In the genomic region with DNA sequence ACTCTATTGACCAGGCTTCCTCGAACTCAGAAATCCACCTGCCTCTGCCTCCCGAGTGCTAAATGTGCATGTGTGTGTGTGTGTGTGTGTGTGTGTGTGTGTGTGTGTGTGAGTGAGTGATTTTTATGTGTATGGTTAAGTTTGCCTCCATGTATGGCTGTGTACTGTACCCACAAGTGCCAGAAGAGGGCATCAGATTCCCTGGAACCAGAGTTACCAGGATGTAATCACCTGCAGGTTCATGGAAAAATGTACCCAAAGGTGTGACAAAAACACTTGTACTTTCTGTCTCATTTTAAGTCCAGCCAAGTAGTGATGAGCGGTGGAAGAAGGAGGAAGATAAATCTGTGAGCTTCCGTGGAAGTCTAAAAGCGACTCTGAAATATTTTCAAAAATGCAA, we compare ENCODE assay signal across 23 mouse cellular contexts.
DNase-seq lines count a peak whose midpoint lies in the region; ATAC-seq and TF ChIP-seq lines count a peak whose summit lies in the region.
"Had no signal": no experiment of that assay in that cellular context is flagged by ENCODE, and none has a peak within 500 bp of the region (broad histone marks: within the 10 kb centered on the region; RNA-seq: fewer than 3 reads in every experiment).

No protein-coding gene starts in this region.

- H3K9ac ChIP-seq in embryonic facial prominence, embryonic 11.5 days (replicated peaks; ENCODE audit: low read length) = no peak overlapping the region
- no peak overlapping the region for H3K9ac ChIP-seq in heart, adult 2 months (ENCODE audit: low read depth, low read length)
- no peak overlapping the region for H3K9ac ChIP-seq in liver, postnatal 0 days (replicated peaks)
- H3K9ac ChIP-seq: hindbrain, embryonic 14.5 days; midbrain, embryonic 13.5 days; neural tube, embryonic 13.5 days had no signal

- DNase-seq in embryonic facial prominence, embryonic 11.5 days (ENCODE audit: low spot score) = peak; percentile 26
- no peak for DNase-seq in embryonic facial prominence, embryonic 10.5 days (ENCODE audit: low spot score)
- DNase-seq in heart, adult 2 months = no peak
- DNase-seq in heart, postnatal 10 days = no peak
- no peak for DNase-seq in liver, postnatal 0 days
- DNase-seq in liver = no peak
- DNase-seq in brain, embryonic 14.5 days (ENCODE audit: low read depth) = peak; percentile 42
- DNase-seq: adrenal gland, postnatal 36 days; cerebellum, adult 11-12 months; heart, postnatal 36 days; kidney, adult 9 months; layer of hippocampus, adult 9-11 months; lung, adult 18-20 months; lung, postnatal 14 days; retina, postnatal 1 day; right cerebral cortex, postnatal 25 days; spleen, adult 18-20 months had no signal

- ATAC-seq in embryonic facial prominence, embryonic 11.5 days (replicated peaks; ENCODE audit: insufficient number of reproducible peaks, low FRiP score, low TSS enrichment, low read depth) = no peak
- no peak for ATAC-seq in liver, postnatal 0 days
- ATAC-seq in erythroid progenitor cell, adult 5-6 weeks (replicated peaks; ENCODE audit: low FRiP score, poor library complexity, severe bottlenecking) = no peak
- ATAC-seq: midbrain, embryonic 13.5 days had no signal

- no peaks in the 10 kb centered on the region for H3K27me3 ChIP-seq in embryonic facial prominence, embryonic 11.5 days (ENCODE audit: control insufficient read depth, insufficient read depth, low read length)
- H3K27me3 ChIP-seq in embryonic facial prominence, embryonic 10.5 days (replicated peaks; ENCODE audit: low read depth, poor library complexity, severe bottlenecking) = no peaks in the 10 kb centered on the region
- no peaks in the 10 kb centered on the region for H3K27me3 ChIP-seq in heart, adult 2 months (ENCODE audit: control insufficient read depth, insufficient read depth, low read length)
- H3K27me3 ChIP-seq in liver, postnatal 0 days (ENCODE audit: insufficient read depth, low read length) = no peaks in the 10 kb centered on the region
- H3K27me3 ChIP-seq: midbrain, embryonic 13.5 days; neural tube, embryonic 13.5 days had no signal

- TF ChIP-seq EP300 in heart, adult 2 months (IDR thresholded peaks at IDR 0.05; ENCODE audit: insufficient read depth, low read depth, low read length) = no peak
- no peak for TF ChIP-seq EP300 in liver, postnatal 0 days (IDR thresholded peaks at IDR 0.05; ENCODE audit: low read depth)

- H3K36me3 ChIP-seq in embryonic facial prominence, embryonic 11.5 days (replicated peaks; ENCODE audit: control insufficient read depth, insufficient read depth, low read depth, low read length) = no peaks in the 10 kb centered on the region
- no peaks in the 10 kb centered on the region for H3K36me3 ChIP-seq in embryonic facial prominence, embryonic 10.5 days (replicated peaks)
- H3K36me3 ChIP-seq in heart, adult 2 months (ENCODE audit: control insufficient read depth, insufficient read depth, low read length) = no peaks in the 10 kb centered on the region
- H3K36me3 ChIP-seq in liver, postnatal 0 days (replicated peaks; ENCODE audit: insufficient read depth, low read length) = no peaks in the 10 kb centered on the region
- H3K36me3 ChIP-seq: midbrain, embryonic 13.5 days; neural tube, embryonic 13.5 days had no signal

- H3K9me3 ChIP-seq in embryonic facial prominence, embryonic 11.5 days (replicated peaks; ENCODE audit: control insufficient read depth, low read length) = no peaks in the 10 kb centered on the region
- no peaks in the 10 kb centered on the region for H3K9me3 ChIP-seq in embryonic facial prominence, embryonic 10.5 days
- no peaks in the 10 kb centered on the region for H3K9me3 ChIP-seq in liver, postnatal 0 days (ENCODE audit: low read length)
- H3K9me3 ChIP-seq: midbrain, embryonic 13.5 days; neural tube, embryonic 13.5 days had no signal

- TF ChIP-seq POLR2A in heart, adult 2 months (IDR thresholded peaks at IDR 0.05; ENCODE audit: insufficient read depth, low read depth, low read length) = no peak
- TF ChIP-seq POLR2A in brain, embryonic 14.5 days (IDR thresholded peaks at IDR 0.05; ENCODE audit: borderline replicate concordance, extremely low read depth, insufficient read depth, insufficient read length, poor library complexity, severe bottlenecking) = no peak

- no peaks in the 10 kb centered on the region for H3K4me1 ChIP-seq in embryonic facial prominence, embryonic 11.5 days (ENCODE audit: control insufficient read depth, insufficient read depth, low read length)
- peaks cover 14% of the 10 kb centered on the region for H3K4me1 ChIP-seq in embryonic facial prominence, embryonic 10.5 days
- no peaks in the 10 kb centered on the region for H3K4me1 ChIP-seq in heart, adult 2 months (ENCODE audit: control insufficient read depth, insufficient read depth, low read length)
- H3K4me1 ChIP-seq in liver, postnatal 0 days (ENCODE audit: insufficient read depth) = no peaks in the 10 kb centered on the region
- H3K4me1 ChIP-seq: neural tube, embryonic 13.5 days had no signal

- intact Hi-C loops in heart, adult 2 months (cut with DNase I) = no loop called here
- intact Hi-C loops in heart, postnatal 10 days (cut with DNase I) = no loop called here

- WGBS in embryonic facial prominence, embryonic 11.5 days = over 99% methylated on average over 5 of the region's 5 CpGs
- WGBS in embryonic facial prominence, embryonic 10.5 days = 91% methylated on average over 5 of the region's 5 CpGs
- 92% methylated on average over 5 of the region's 5 CpGs for WGBS in heart, adult 2 months
- WGBS in liver, postnatal 0 days (ENCODE audit: insufficient replicate concordance) = 89% methylated on average over 5 of the region's 5 CpGs

- peak; percentile 8; the same call in 1 of the 2 replicates for TF ChIP-seq CTCF in heart, adult 2 months (IDR thresholded peaks at IDR 0.05)
- 0 out of 2 replicates have a peak, but pooled peaks have one; percentile 2 for TF ChIP-seq CTCF in liver, postnatal 0 days (IDR thresholded peaks at IDR 0.05; ENCODE audit: low read depth)
- TF ChIP-seq CTCF in brain, embryonic 14.5 days (IDR thresholded peaks at IDR 0.05; ENCODE audit: borderline replicate concordance, extremely low read depth, insufficient read depth, insufficient read length) = peak; percentile 41; the same call in 1 of the 2 replicates

- H3K27ac ChIP-seq in embryonic facial prominence, embryonic 11.5 days (replicated peaks; ENCODE audit: low read depth, low read length) = no peak overlapping the region
- H3K27ac ChIP-seq in embryonic facial prominence, embryonic 10.5 days (replicated peaks) = no peak overlapping the region
- H3K27ac ChIP-seq in heart, adult 2 months = no peak overlapping the region
- H3K27ac ChIP-seq in liver, postnatal 0 days (ENCODE audit: low read depth) = no peak overlapping the region
- H3K27ac ChIP-seq: hindbrain, embryonic 14.5 days; midbrain, embryonic 13.5 days; neural tube, embryonic 13.5 days had no signal

- no peak overlapping the region for H3K4me2 ChIP-seq in embryonic facial prominence, embryonic 11.5 days (ENCODE audit: low read depth, low read length)
- H3K4me2 ChIP-seq in liver, postnatal 0 days (ENCODE audit: low read depth, low read length) = no peak overlapping the region
- H3K4me2 ChIP-seq: hindbrain, embryonic 14.5 days; liver, embryonic 11.5 days; midbrain, embryonic 13.5 days; neural tube, embryonic 13.5 days had no signal

- H3K79me2 ChIP-seq in heart, adult 2 months (replicated peaks; ENCODE audit: control insufficient read depth, insufficient read depth, low read length) = no peaks in the 10 kb centered on the region

- no peak overlapping the region for H3K4me3 ChIP-seq in embryonic facial prominence, embryonic 11.5 days (ENCODE audit: low read depth, low read length)
- no peak overlapping the region for H3K4me3 ChIP-seq in embryonic facial prominence, embryonic 10.5 days
- H3K4me3 ChIP-seq in heart, adult 2 months = no peak overlapping the region
- H3K4me3 ChIP-seq in liver, postnatal 0 days (ENCODE audit: low read depth, low read length) = no peak overlapping the region
- H3K4me3 ChIP-seq: midbrain, embryonic 13.5 days; myocyte; neural tube, embryonic 13.5 days had no signal

Comparison
In these comparisons a context has a peak if more than half of its experiments do, and no peak if none do; other contexts are left out.
1. DNase-seq: peak in embryonic facial prominence, embryonic 11.5 days (single experiment) and brain, embryonic 14.5 days (single experiment); none in embryonic facial prominence, embryonic 10.5 days (single experiment), heart, adult 2 months (0 of 2), heart, postnatal 10 days (0 of 2), liver, postnatal 0 days (single experiment) and liver (single experiment).
2. Peak in every context shown above with its lines, with median percentiles within 50 percentile points of each other: CTCF ChIP-seq.